Mouse (Mus musculus): ENCODE measurements around the gene Morf4l1. TPM values are rescaled to one million over a fixed set of nuclear protein-coding genes. Genes with fewer than 3 reads are reported as not detected.
"Not testable (repeated sequence)": the region's sequence is repeated elsewhere in the genome, so short reads cannot be mapped to it uniquely, and the experiment has no call there.

Morf4l1 gene
- polyA plus RNA-seq, 1 experiment from 2014 or later: 556 TPM

DNA sequence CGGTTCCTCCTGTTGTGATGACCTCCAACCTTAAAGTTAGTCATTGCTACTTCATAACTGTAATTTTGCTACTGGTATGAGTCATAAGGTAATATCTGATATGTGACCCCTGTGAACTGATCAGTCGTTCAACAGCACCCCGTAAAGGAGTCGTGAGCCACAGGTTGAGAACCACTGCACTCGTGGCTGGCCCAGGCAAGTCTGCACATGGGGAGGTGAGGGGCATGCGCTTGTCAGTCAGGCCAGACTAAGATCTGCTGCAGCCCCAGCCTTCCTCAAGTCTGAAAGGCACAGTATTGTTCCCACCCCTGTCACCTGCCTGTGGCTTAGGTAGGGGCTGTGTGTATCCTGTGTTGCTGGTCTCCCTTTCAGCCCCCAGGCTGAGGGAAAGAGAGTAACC lies 45.8 kb downstream of the Morf4l1 start:
- 90% methylated on average over 6 of the region's 6 CpGs for WGBS
- ATAC-seq (replicated peaks; ENCODE audit: insufficient number of reproducible peaks, low FRiP score, low TSS enrichment, low read depth): no peak
- no peak overlapping the region for H3K9ac ChIP-seq (replicated peaks; ENCODE audit: low read length)
- H3K4me2 ChIP-seq (ENCODE audit: low read depth, low read length): no peak overlapping the region
- no peak overlapping the region for H3K4me3 ChIP-seq (ENCODE audit: low read depth, low read length)
- no peaks in the 10 kb centered on the region for H3K27me3 ChIP-seq (ENCODE audit: control insufficient read depth, insufficient read depth, low read length)
- DNase-seq (ENCODE audit: low spot score): no peak
- no peaks in the 10 kb centered on the region for H3K4me1 ChIP-seq (ENCODE audit: control insufficient read depth, insufficient read depth, low read length)
- no peaks in the 10 kb centered on the region for H3K36me3 ChIP-seq (replicated peaks; ENCODE audit: control insufficient read depth, insufficient read depth, low read depth, low read length)
- H3K27ac ChIP-seq (replicated peaks; ENCODE audit: low read depth, low read length): no peak overlapping the region
- no peaks in the 10 kb centered on the region for H3K9me3 ChIP-seq (replicated peaks; ENCODE audit: control insufficient read depth, low read length)

GRCm38 (mm10) chr9:90067341-90067740 lies 47.2 kb downstream of the Morf4l1 start:
- Histone ChIP-seq H3K36me3 (replicated peaks; ENCODE audit: control insufficient read depth, insufficient read depth, low read depth, low read length) (no peaks in the 10 kb centered on the region), H3K9me3 (replicated peaks; ENCODE audit: control insufficient read depth, low read length) (no peaks in the 10 kb centered on the region), H3K9ac (replicated peaks; ENCODE audit: low read length) (no peak overlapping the region), H3K4me2 (ENCODE audit: low read depth, low read length) (no peak overlapping the region), H3K27me3 (ENCODE audit: control insufficient read depth, insufficient read depth, low read length) (no peaks in the 10 kb centered on the region), H3K27ac (replicated peaks; ENCODE audit: low read depth, low read length) (no peak overlapping the region), H3K4me3 (ENCODE audit: low read depth, low read length) (no peak overlapping the region), H3K4me1 (ENCODE audit: control insufficient read depth, insufficient read depth, low read length) (no peaks in the 10 kb centered on the region)
- 81% methylated on average over 2 of the region's 2 CpGs for WGBS
- ATAC-seq (replicated peaks; ENCODE audit: insufficient number of reproducible peaks, low FRiP score, low TSS enrichment, low read depth) (no peak), DNase-seq (ENCODE audit: low spot score) (no peak)

- not testable (repeated sequence) for DNase-seq (ENCODE audit: low spot score); H3K27ac ChIP-seq (replicated peaks; ENCODE audit: low read depth, low read length); H3K9ac ChIP-seq (replicated peaks; ENCODE audit: low read length); H3K36me3 ChIP-seq (replicated peaks; ENCODE audit: control insufficient read depth, insufficient read depth, low read depth, low read length); H3K9me3 ChIP-seq (replicated peaks; ENCODE audit: control insufficient read depth, low read length); H3K27me3 ChIP-seq (ENCODE audit: control insufficient read depth, insufficient read depth, low read length); H3K4me3 ChIP-seq (ENCODE audit: low read depth, low read length); ATAC-seq (replicated peaks; ENCODE audit: insufficient number of reproducible peaks, low FRiP score, low TSS enrichment, low read depth); H3K4me2 ChIP-seq (ENCODE audit: low read depth, low read length); H3K4me1 ChIP-seq (ENCODE audit: control insufficient read depth, insufficient read depth, low read length)
- WGBS: 88% methylated on average over 5 of the region's 5 CpGs
These were observed 53.6 kb downstream of the Morf4l1 start for GRCm38 (mm10) chr9:90060932-90061331.

- 87% methylated on average over 2 of the region's 2 CpGs for WGBS
- no peak for ATAC-seq (replicated peaks; ENCODE audit: insufficient number of reproducible peaks, low FRiP score, low TSS enrichment, low read depth)
- no peaks in the 10 kb centered on the region for H3K4me1 ChIP-seq (ENCODE audit: control insufficient read depth, insufficient read depth, low read length)
These were observed 54.0 kb downstream of the Morf4l1 start for GRCm38 (mm10) chr9:90060574-90060875.

DNA sequence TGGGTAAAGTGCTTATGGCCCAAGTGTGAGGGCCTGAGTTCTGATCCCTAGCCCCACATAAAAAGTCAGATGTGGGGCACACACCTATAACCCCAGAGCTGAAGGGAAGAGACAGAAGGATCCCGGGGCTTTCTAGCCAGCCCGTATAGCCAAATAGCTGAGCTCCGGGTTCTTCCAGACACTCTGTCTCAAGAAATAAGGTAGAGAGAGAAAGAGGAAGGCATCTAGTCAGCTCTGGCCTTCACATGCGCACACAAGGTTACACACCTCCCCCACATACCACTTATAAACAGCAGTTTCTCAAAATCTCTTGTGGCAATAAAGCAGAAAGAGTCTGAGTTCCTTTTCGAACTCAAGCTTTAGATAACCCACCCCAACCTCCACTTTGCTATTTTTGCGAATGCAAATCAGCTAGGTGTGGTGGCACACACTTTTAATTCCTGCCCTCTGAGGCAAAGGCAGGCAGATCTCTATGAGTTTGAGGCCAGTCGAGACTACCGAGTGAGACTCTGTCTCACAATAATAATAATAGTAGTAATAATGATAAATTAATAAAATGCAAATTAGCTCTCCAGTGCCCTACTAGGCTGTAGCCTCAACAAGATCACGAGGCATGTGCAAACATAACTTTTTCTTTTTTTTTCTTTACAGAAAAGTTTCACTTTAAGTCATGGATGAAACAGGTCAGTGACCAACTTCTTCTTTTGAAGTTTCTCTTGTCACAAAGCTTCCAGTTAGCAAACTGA lies 54.6 kb downstream of the Morf4l1 start:
- Histone ChIP-seq H3K4me1 (ENCODE audit: control insufficient read depth, insufficient read depth, low read length) (no peaks in the 10 kb centered on the region), H3K27ac (replicated peaks; ENCODE audit: low read depth, low read length) (no peak overlapping the region), H3K4me2 (ENCODE audit: low read depth, low read length) (no peak overlapping the region), H3K9me3 (replicated peaks; ENCODE audit: control insufficient read depth, low read length) (no peaks in the 10 kb centered on the region), H3K27me3 (ENCODE audit: control insufficient read depth, insufficient read depth, low read length) (no peaks in the 10 kb centered on the region), H3K9ac (replicated peaks; ENCODE audit: low read length) (no peak overlapping the region), H3K4me3 (ENCODE audit: low read depth, low read length) (no peak overlapping the region), H3K36me3 (replicated peaks; ENCODE audit: control insufficient read depth, insufficient read depth, low read depth, low read length) (no peaks in the 10 kb centered on the region)
- 82% methylated on average over 9 of the region's 9 CpGs for WGBS
- ATAC-seq (replicated peaks; ENCODE audit: insufficient number of reproducible peaks, low FRiP score, low TSS enrichment, low read depth) (no peak), DNase-seq (ENCODE audit: low spot score) (no peak)

More at GRCm38 (mm10) chr9:90060574-90060875, 54.0 kb downstream of the Morf4l1 start:
- Histone ChIP-seq H3K27ac (replicated peaks; ENCODE audit: low read depth, low read length) (no peak overlapping the region), H3K36me3 (replicated peaks; ENCODE audit: control insufficient read depth, insufficient read depth, low read depth, low read length) (no peaks in the 10 kb centered on the region), H3K4me2 (ENCODE audit: low read depth, low read length) (no peak overlapping the region), H3K4me3 (ENCODE audit: low read depth, low read length) (no peak overlapping the region), H3K27me3 (ENCODE audit: control insufficient read depth, insufficient read depth, low read length) (no peaks in the 10 kb centered on the region), H3K9me3 (replicated peaks; ENCODE audit: control insufficient read depth, low read length) (no peaks in the 10 kb centered on the region), H3K9ac (replicated peaks; ENCODE audit: low read length) (no peak overlapping the region)
- DNase-seq (ENCODE audit: low spot score): no peak

DNA sequence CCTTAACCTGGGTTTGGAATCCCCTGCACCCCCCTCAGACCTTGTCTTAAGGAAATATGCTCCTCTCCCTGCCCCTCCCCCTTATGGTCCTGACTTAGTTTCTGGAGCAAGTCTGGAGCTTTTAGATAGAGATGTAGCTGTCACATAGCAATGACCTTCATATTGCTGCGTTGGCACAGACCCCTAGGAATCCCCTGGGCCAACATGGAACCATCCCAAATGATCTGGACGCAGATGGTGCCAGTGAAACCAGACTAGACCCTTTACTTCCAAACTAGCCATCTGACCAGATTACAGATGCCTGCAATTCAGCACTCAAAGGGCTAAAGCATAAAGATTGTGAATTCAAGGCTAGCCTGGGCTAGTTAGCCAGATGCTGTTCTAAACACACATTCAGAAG lies 57.9 kb downstream of the Morf4l1 start:
- H3K4me1 ChIP-seq (ENCODE audit: control insufficient read depth, insufficient read depth, low read length): no peaks in the 10 kb centered on the region
- H3K27ac ChIP-seq (replicated peaks; ENCODE audit: low read depth, low read length): no peak overlapping the region
- no peak overlapping the region for H3K4me3 ChIP-seq (ENCODE audit: low read depth, low read length)
- DNase-seq (ENCODE audit: low spot score): no peak
- H3K9ac ChIP-seq (replicated peaks; ENCODE audit: low read length): no peak overlapping the region
- no peak overlapping the region for H3K4me2 ChIP-seq (ENCODE audit: low read depth, low read length)
- 89% methylated on average over 2 of the region's 2 CpGs for WGBS
- H3K9me3 ChIP-seq (replicated peaks; ENCODE audit: control insufficient read depth, low read length): no peaks in the 10 kb centered on the region
- ATAC-seq (replicated peaks; ENCODE audit: insufficient number of reproducible peaks, low FRiP score, low TSS enrichment, low read depth): no peak
- H3K27me3 ChIP-seq (ENCODE audit: control insufficient read depth, insufficient read depth, low read length): no peaks in the 10 kb centered on the region
- no peaks in the 10 kb centered on the region for H3K36me3 ChIP-seq (replicated peaks; ENCODE audit: control insufficient read depth, insufficient read depth, low read depth, low read length)

- no peak overlapping the region for H3K9ac ChIP-seq (replicated peaks; ENCODE audit: low read length)
- H3K36me3 ChIP-seq (replicated peaks; ENCODE audit: control insufficient read depth, insufficient read depth, low read depth, low read length): no peaks in the 10 kb centered on the region
- ATAC-seq (replicated peaks; ENCODE audit: insufficient number of reproducible peaks, low FRiP score, low TSS enrichment, low read depth) (no peak), DNase-seq (ENCODE audit: low spot score) (no peak)
- H3K27me3 ChIP-seq (ENCODE audit: control insufficient read depth, insufficient read depth, low read length): no peaks in the 10 kb centered on the region
- no peaks in the 10 kb centered on the region for H3K9me3 ChIP-seq (replicated peaks; ENCODE audit: control insufficient read depth, low read length)
- H3K4me2 ChIP-seq (ENCODE audit: low read depth, low read length): no peak overlapping the region
- 73% methylated on average over 3 of the region's 3 CpGs for WGBS
- H3K4me3 ChIP-seq (ENCODE audit: low read depth, low read length): no peak overlapping the region
- no peaks in the 10 kb centered on the region for H3K4me1 ChIP-seq (ENCODE audit: control insufficient read depth, insufficient read depth, low read length)
- no peak overlapping the region for H3K27ac ChIP-seq (replicated peaks; ENCODE audit: low read depth, low read length)
These were observed 58.7 kb downstream of the Morf4l1 start for GRCm38 (mm10) chr9:90055911-90056310.

- Histone ChIP-seq H3K4me3 (ENCODE audit: low read depth, low read length) (no peak overlapping the region), H3K4me2 (ENCODE audit: low read depth, low read length) (no peak overlapping the region), H3K9ac (replicated peaks; ENCODE audit: low read length) (no peak overlapping the region), H3K9me3 (replicated peaks; ENCODE audit: control insufficient read depth, low read length) (no peaks in the 10 kb centered on the region), H3K36me3 (replicated peaks; ENCODE audit: control insufficient read depth, insufficient read depth, low read depth, low read length) (no peaks in the 10 kb centered on the region), H3K4me1 (ENCODE audit: control insufficient read depth, insufficient read depth, low read length) (no peaks in the 10 kb centered on the region), H3K27me3 (ENCODE audit: control insufficient read depth, insufficient read depth, low read length) (no peaks in the 10 kb centered on the region), H3K27ac (replicated peaks; ENCODE audit: low read depth, low read length) (no peak overlapping the region)
- 57% methylated on average over 5 of the region's 5 CpGs for WGBS
- no peak for ATAC-seq (replicated peaks; ENCODE audit: insufficient number of reproducible peaks, low FRiP score, low TSS enrichment, low read depth)
- no peak for DNase-seq (ENCODE audit: low spot score)
These were observed 59.2 kb downstream of the Morf4l1 start for GRCm38 (mm10) chr9:90055409-90055808.

Data from embryonic facial prominence, embryonic 11.5 days (tissue).